Mouse (Mus musculus) CH12.LX (cell line): ENCODE measurements around the gene Ttn.

Experiments
- CHD1 ChIP-seq: IDR thresholded peaks from 2 replicates; pipeline ENCODE4 v1.6.1; 2012; ENCODE audit warnings: low read depth, low read length, improper control_type of control experiment, inconsistent platforms
- CTCF ChIP-seq, 2 experiments: IDR thresholded peaks in 1 of 2; conservative IDR thresholded peaks in 1 of 2; 2 replicates each; pipeline ENCODE4 v1.5.1; 2011 to 2012; ENCODE audit warnings: low read depth in 2 of 2, low read length in 2 of 2, improper control_type of control experiment in 1 of 2, inconsistent platforms in 1 of 2, mild to moderate bottlenecking in 1 of 2, moderate library complexity in 1 of 2
- EP300 ChIP-seq: IDR thresholded peaks from 2 replicates; pipeline ENCODE4 v1.6.1; 2011; ENCODE audit warnings: low read length, improper control_type of control experiment
- ETS1 ChIP-seq: conservative IDR thresholded peaks from 2 replicates; pipeline ENCODE4 v1.6.1; 2012; ENCODE audit warnings: low read depth, mild to moderate bottlenecking, inconsistent platforms, low read length, improper control_type of control experiment, moderate library complexity
- HCFC1 ChIP-seq: IDR thresholded peaks from 2 replicates; pipeline ENCODE4 v1.6.1; 2012; ENCODE audit warnings: low read depth, mild to moderate bottlenecking, inconsistent platforms, low read length, improper control_type of control experiment
- IRF4 ChIP-seq: IDR thresholded peaks from 2 replicates; pipeline ENCODE4 v1.6.1; 2014; ENCODE audit warnings: low read depth, mild to moderate bottlenecking, inconsistent platforms, low read length, improper control_type of control experiment
- JUN ChIP-seq: IDR thresholded peaks from 2 replicates; pipeline ENCODE4 v1.6.1; 2011; ENCODE audit warnings: low read depth, mild to moderate bottlenecking, low read length, improper control_type of control experiment, moderate library complexity; ENCODE audit not compliant: insufficient read depth
- MYC ChIP-seq: IDR thresholded peaks from 2 replicates; pipeline ENCODE4 v1.6.1; 2011; ENCODE audit warnings: low read depth, mild to moderate bottlenecking, improper control_type of control experiment, low read length
- NRF1 ChIP-seq: IDR thresholded peaks from 2 replicates; pipeline ENCODE4 v1.6.1; 2014; ENCODE audit warnings: low read depth, mild to moderate bottlenecking, inconsistent platforms, low read length, improper control_type of control experiment, moderate library complexity
- POLR2A ChIP-seq: IDR thresholded peaks from 2 replicates; pipeline ENCODE4 v1.6.1; 2011; ENCODE audit warnings: low read depth, mild to moderate bottlenecking, improper control_type of control experiment, low read length
- SIN3A ChIP-seq: IDR thresholded peaks from 2 replicates; pipeline ENCODE4 v1.6.1; 2012; ENCODE audit warnings: low read length, improper control_type of control experiment, inconsistent platforms
- USF1 ChIP-seq: IDR thresholded peaks from 2 replicates; pipeline ENCODE4 v1.6.1; 2014; ENCODE audit warnings: low read depth, mild to moderate bottlenecking, inconsistent platforms, low read length, improper control_type of control experiment
- ZMIZ1 ChIP-seq: IDR thresholded peaks from 2 replicates; pipeline ENCODE4 v1.6.1; 2012; ENCODE audit warnings: low read depth, mild to moderate bottlenecking, inconsistent platforms, low read length, improper control_type of control experiment

GRCm38 (mm10) chr2:76807284-76807683, 175.1 kb downstream of the Ttn start:
- TF ChIP-seq SIN3A = no peak
- no peak for TF ChIP-seq EP300
- no peak for TF ChIP-seq MYC
- TF ChIP-seq ZMIZ1 = no peak
- no peak for TF ChIP-seq CTCF (conservative IDR thresholded peaks at IDR 0.05 in 1 of 2, IDR thresholded peaks at IDR 0.05 in 1 of 2; ENCODE audit: low read depth in 2 of 2, low read length in 2 of 2)
- TF ChIP-seq IRF4 = no peak
- TF ChIP-seq USF1 = no peak
- TF ChIP-seq NRF1 = no peak
- no peak for TF ChIP-seq HCFC1
- TF ChIP-seq JUN = no peak
- TF ChIP-seq POLR2A = no peak
- no peak for TF ChIP-seq ETS1
- TF ChIP-seq CHD1 = no peak
